ENCODE assay signal across 24 mouse cellular contexts in the genomic region with DNA sequence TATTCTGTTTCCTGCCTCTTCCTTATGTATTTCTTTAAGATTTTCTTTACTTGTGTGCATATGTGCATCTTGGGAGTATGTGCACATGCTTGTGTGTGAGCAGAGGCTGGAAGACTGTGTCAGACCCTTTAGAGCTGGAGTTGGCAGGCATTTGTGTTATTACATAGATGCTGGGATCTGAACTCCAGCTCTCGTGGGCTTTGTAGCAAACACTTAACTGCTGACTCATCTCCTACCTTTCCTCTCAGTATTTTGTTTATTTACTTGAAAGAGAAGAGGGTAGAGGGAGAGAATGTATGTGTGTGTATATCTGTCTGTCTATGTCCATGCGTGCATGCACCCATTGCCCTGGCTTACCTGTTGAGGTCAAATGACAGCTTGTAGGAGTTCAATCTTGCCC. TPM values are rescaled to one million over a fixed set of nuclear protein-coding genes. Genes with fewer than 3 reads are reported as not detected.
DNase-seq lines count a peak whose midpoint lies in the region; ATAC-seq and TF ChIP-seq lines count a peak whose summit lies in the region.
"Had no signal": no experiment of that assay in that cellular context is flagged by ENCODE, and none has a peak within 500 bp of the region (broad histone marks: within the 10 kb centered on the region; RNA-seq: fewer than 3 reads in every experiment).

No protein-coding gene starts in this region.

- intact Hi-C loops in gastrocnemius, adult 2 months (cut with DNase I), result loop anchor here (5.0 kb wide), 1 partner anchor 64 kb away; no protein-coding TSS in a partner anchor
- intact Hi-C loops in gastrocnemius, postnatal 14 days (cut with DNase I; ENCODE audit: low total_unique reads), result no loop called here
- intact Hi-C loops in left cerebral cortex, postnatal 14 days (cut with DNase I), result no loop called here

- no peaks in the 10 kb centered on the region for H3K27me3 ChIP-seq in lung, postnatal 0 days (replicated peaks; ENCODE audit: insufficient read depth, low read length)
- H3K27me3 ChIP-seq in hindbrain, embryonic 10.5 days (ENCODE audit: insufficient read depth, poor library complexity, severe bottlenecking), result no peaks in the 10 kb centered on the region
- H3K27me3 ChIP-seq: embryonic facial prominence, embryonic 13.5 days had no signal

- no peaks in the 10 kb centered on the region for H3K9me3 ChIP-seq in lung, postnatal 0 days (ENCODE audit: low read length)
- no peaks in the 10 kb centered on the region for H3K9me3 ChIP-seq in hindbrain, embryonic 10.5 days
- H3K9me3 ChIP-seq: embryonic facial prominence, embryonic 13.5 days; heart, embryonic 10.5 days had no signal

- no peak for TF ChIP-seq CTCF in gastrocnemius, adult 2 months (IDR thresholded peaks at IDR 0.05)
- no peak for TF ChIP-seq CTCF in lung, postnatal 0 days (IDR thresholded peaks at IDR 0.05)

- ATAC-seq in lung, postnatal 0 days, result no peak
- ATAC-seq: forebrain, postnatal 0 days; midbrain, embryonic 16.5 days had no signal

- no peak for TF ChIP-seq EP300 in lung, postnatal 0 days (IDR thresholded peaks at IDR 0.05)

- 44% methylated on average over 2 of the region's 2 CpGs for WGBS in lung, postnatal 0 days
- WGBS in hindbrain, embryonic 10.5 days, result 89% methylated on average over 2 of the region's 2 CpGs

- DNase-seq in gastrocnemius, adult 2 months, result no peak
- no peak for DNase-seq in gastrocnemius, postnatal 14 days
- DNase-seq in lung, postnatal 0 days (ENCODE audit: low spot score), result no peak
- DNase-seq in lung, adult 18-20 months, result no peak
- peak; percentile 26 for DNase-seq in induced T-regulatory cell, adult 2 months (ENCODE audit: low read depth)
- no peak for DNase-seq in left cerebral cortex, postnatal 14 days (ENCODE audit: low spot score in 2 of 2)
- no peak for DNase-seq in hindbrain, embryonic 10.5 days (ENCODE audit: low spot score)
- DNase-seq: adrenal gland, postnatal 25 days; cerebellum, adult 18-20 months; cerebellum, postnatal 10 days; forebrain, postnatal 0 days; gastrocnemius, postnatal 10 days; heart, postnatal 36 days; kidney, postnatal 4 days; layer of hippocampus, adult 9-11 months; liver; lung, adult 2 months; lung, postnatal 14 days had no signal

- H3K4me2 ChIP-seq in lung, postnatal 0 days (replicated peaks; ENCODE audit: low read depth, low read length), result no peak overlapping the region
- H3K4me2 ChIP-seq: embryonic facial prominence, embryonic 13.5 days; hindbrain, embryonic 14.5 days; midbrain, embryonic 11.5 days had no signal

- H3K4me3 ChIP-seq in gastrocnemius, adult 2 months, result no peak overlapping the region
- H3K4me3 ChIP-seq in lung, postnatal 0 days (ENCODE audit: low read depth, low read length), result no peak overlapping the region
- H3K4me3 ChIP-seq in hindbrain, embryonic 10.5 days, result no peak overlapping the region
- H3K4me3 ChIP-seq: embryonic facial prominence, embryonic 13.5 days; erythroblast, embryonic 14.5 days; heart, embryonic 10.5 days had no signal

- peaks cover 10% of the 10 kb centered on the region; the same call in 1 of the 2 replicates for H3K4me1 ChIP-seq in lung, postnatal 0 days (ENCODE audit: insufficient read depth, low read depth, low read length)
- peaks cover 13% of the 10 kb centered on the region for H3K4me1 ChIP-seq in hindbrain, embryonic 10.5 days (replicated peaks)

- H3K27ac ChIP-seq in gastrocnemius, adult 2 months, result peak overlapping the region; percentile 6; the same call in 1 of the 2 replicates
- H3K27ac ChIP-seq in lung, postnatal 0 days (ENCODE audit: low read length), result peak overlapping the region; percentile 15; the same call in 1 of the 2 replicates
- no peak overlapping the region for H3K27ac ChIP-seq in hindbrain, embryonic 10.5 days
- H3K27ac ChIP-seq: embryonic facial prominence, embryonic 13.5 days; heart, embryonic 10.5 days; hindbrain, embryonic 14.5 days had no signal

- no peaks in the 10 kb centered on the region for H3K36me3 ChIP-seq in lung, postnatal 0 days (ENCODE audit: insufficient read depth, low read length)
- peaks cover 1% of the 10 kb centered on the region for H3K36me3 ChIP-seq in hindbrain, embryonic 10.5 days
- H3K36me3 ChIP-seq: embryonic facial prominence, embryonic 13.5 days had no signal

- no peak overlapping the region for H3K9ac ChIP-seq in lung, postnatal 0 days (replicated peaks; ENCODE audit: low read depth)
- H3K9ac ChIP-seq: embryonic facial prominence, embryonic 13.5 days; forebrain, postnatal 0 days; hindbrain, embryonic 14.5 days had no signal

RNA-seq across cellular contexts. Expression of a gene that starts 22.6 kb away (rescaled TPM):
- 10 to 100 TPM; 23.5 to 28.0 TPM for total RNA-seq in gastrocnemius, adult 2 months (2021)
- total RNA-seq in gastrocnemius, postnatal 14 days (2021), result 10 to 100 TPM; 19.5 to 21.1 TPM
- 30.3 and 35.9 TPM in 2 replicates for polyA plus RNA-seq in lung, postnatal 0 days (2015; fragmentation: Nextera tagmentation; extraction: Ambion mirVana)
- 100 to 1,000 TPM; 101 to 109 TPM for total RNA-seq in left cerebral cortex, postnatal 14 days (2021)
- polyA plus RNA-seq in hindbrain, embryonic 10.5 days (2016; fragmentation: Nextera tagmentation; extraction: Ambion mirVana), result 38.8 and 40.1 TPM in 2 replicates
